Mouse (Mus musculus) liver, adult 2 months (tissue): ENCODE results near the gene Zcchc14.

Experiments
- CTCF ChIP-seq: fragments of 200-500 bp; IDR thresholded peaks from 2 replicates; pipeline ENCODE4 v1.5.1; 2011; ENCODE audit warnings: low read depth, low read length, control low read depth
- POLR2A ChIP-seq: fragments of 200-500 bp; IDR thresholded peaks from 2 replicates; pipeline ENCODE4 v1.6.1; 2011; ENCODE audit warnings: low read length, control low read depth; ENCODE audit not compliant: insufficient read depth; ENCODE audit errors: extremely low read depth

DNA sequence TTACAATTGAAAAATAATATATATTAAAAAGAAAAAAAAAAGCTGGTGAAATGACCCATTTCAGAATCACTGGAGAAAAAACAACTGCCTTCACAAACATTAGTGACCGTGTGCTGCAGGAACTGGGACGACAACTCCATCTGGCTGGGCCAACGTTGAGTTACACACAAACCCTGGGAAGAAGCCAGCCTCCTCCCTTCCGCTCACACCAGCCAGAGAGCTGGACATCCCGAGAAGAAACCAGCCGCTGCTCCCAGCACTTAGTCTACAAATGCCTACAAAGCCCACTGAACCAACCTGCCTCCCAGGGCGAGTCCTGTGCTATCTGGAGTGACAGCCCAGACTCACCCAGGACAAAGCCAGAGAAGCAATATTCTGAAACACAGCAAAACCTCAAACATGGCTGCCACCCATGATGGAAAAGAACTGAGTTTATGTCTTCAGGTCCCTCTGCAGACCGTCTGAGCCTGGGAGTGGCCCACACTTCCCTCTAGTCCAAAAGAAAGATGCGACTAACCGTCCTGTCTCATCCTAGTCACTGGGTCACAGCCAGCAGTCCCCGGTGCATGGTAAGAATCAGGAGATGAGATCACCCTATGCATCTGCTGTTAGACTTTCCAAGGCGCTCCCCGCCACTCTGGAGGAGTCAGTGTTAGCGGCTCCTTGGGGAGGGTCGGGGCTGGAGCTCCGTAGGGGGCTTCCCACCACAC lies 90.9 kb downstream of the Zcchc14 start:
- TF ChIP-seq CTCF (peak; percentile 38), POLR2A (0 out of 2 replicates have a peak, but pooled peaks have one; percentile 16)
